Mouse (Mus musculus) intestine, embryonic 15.5 days (tissue): ENCODE measurements around the gene Pbp2. TPM values are rescaled to one million over a fixed set of nuclear protein-coding genes. Genes with fewer than 3 reads are reported as not detected.

Experiments used
- ATAC-seq: fragments of 200-750 bp; cut with Nextera tagmentation; 2 replicates; pipeline ENCODE4 v1.8.0; 2017; ENCODE audit warnings: moderate TSS enrichment, moderate library complexity
- H3K27ac ChIP-seq: fragments of 300-500 bp; sonication (generic); 2 replicates; pipeline ENCODE4 v1.5.1; 2015; ENCODE audit warnings: mild to moderate bottlenecking, inconsistent platforms
- H3K27me3 ChIP-seq: fragments of 300-500 bp; sonication (generic); replicated peaks from 2 replicates; pipeline ENCODE4 v1.6.1; 2015; ENCODE audit warnings: inconsistent platforms
- H3K36me3 ChIP-seq: fragments of 300-500 bp; sonication (generic); 2 replicates; pipeline ENCODE4 v1.6.1; 2015; ENCODE audit warnings: inconsistent platforms
- H3K4me1 ChIP-seq: fragments of 300-500 bp; sonication (generic); replicated peaks from 2 replicates; pipeline ENCODE4 v1.6.1; 2015; ENCODE audit warnings: inconsistent platforms
- H3K4me2 ChIP-seq: fragments of 300-500 bp; sonication (generic); replicated peaks from 2 replicates; pipeline ENCODE4 v1.6.1; 2015; ENCODE audit warnings: mild to moderate bottlenecking, inconsistent platforms
- H3K4me3 ChIP-seq: fragments of 300-500 bp; sonication (generic); replicated peaks from 2 replicates; pipeline ENCODE4 v1.5.1; 2015; ENCODE audit warnings: inconsistent platforms
- H3K9ac ChIP-seq: fragments of 300-500 bp; sonication (generic); 2 replicates; pipeline ENCODE4 v1.6.1; 2015; ENCODE audit warnings: inconsistent platforms
- H3K9me3 ChIP-seq: fragments of 300-500 bp; sonication (generic); 2 replicates; pipeline ENCODE4 v1.6.1; 2016; ENCODE audit warnings: inconsistent platforms
- WGBS: fragments of 180-500 bp; shearing (Covaris S2); methylation state at CpG from one replicate; pipeline ENCODE4 v1.1.7; 2015; 5-methylcytosine and 5-hydroxymethylcytosine counted together
- polyA plus RNA-seq: library from polyadenylated mRNA; unstranded; fragments of >200 nt; fragmentation: Nextera tagmentation; extraction: Ambion mirVana; gene quantifications from 2 replicates; pipeline ENCODE4 v1.2.1, GENCODE M21; 2015

Pbp2 gene
- 0.25 TPM in 1 of 2 replicates, not detected in the other for polyA plus RNA-seq

DNA sequence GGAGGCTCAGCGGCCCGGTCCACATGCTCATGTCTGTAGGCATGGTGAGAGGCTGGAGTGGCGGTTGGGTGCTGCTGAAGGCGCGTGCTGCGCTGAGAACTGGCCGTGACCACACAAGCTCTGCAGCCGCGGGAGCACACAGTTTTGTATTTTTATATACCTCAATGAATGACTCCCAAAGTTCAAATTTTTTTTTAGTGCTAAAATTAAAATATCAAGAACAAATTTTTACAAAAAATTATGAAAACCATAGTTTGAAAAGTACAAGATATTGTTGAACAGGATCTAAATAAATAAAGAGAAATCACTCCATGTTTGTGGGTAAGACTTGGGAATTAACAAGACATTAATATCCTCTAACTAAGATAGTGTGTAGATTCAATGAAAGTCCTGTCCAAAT is at the start of gene Pbp2:
Pbp2 (minus strand) TSS at position 101 of the 400 bp plus-strand sequence.
- H3K4me3 ChIP-seq, result no peak within 1 kb of the TSS
- no peaks in the 10 kb centered on the region for H3K36me3 ChIP-seq
- H3K9me3 ChIP-seq, result no peaks in the 10 kb centered on the region
- WGBS, result 98% methylated on average over 9 of the region's 9 CpGs
- no peak for ATAC-seq
- no peaks in the 10 kb centered on the region for H3K4me1 ChIP-seq
- H3K27ac ChIP-seq, result no peak within 1 kb of the TSS
- no peak within 1 kb of the TSS for H3K4me2 ChIP-seq
- no peak within 1 kb of the TSS for H3K9ac ChIP-seq
- no peaks in the 10 kb centered on the region for H3K27me3 ChIP-seq

DNA sequence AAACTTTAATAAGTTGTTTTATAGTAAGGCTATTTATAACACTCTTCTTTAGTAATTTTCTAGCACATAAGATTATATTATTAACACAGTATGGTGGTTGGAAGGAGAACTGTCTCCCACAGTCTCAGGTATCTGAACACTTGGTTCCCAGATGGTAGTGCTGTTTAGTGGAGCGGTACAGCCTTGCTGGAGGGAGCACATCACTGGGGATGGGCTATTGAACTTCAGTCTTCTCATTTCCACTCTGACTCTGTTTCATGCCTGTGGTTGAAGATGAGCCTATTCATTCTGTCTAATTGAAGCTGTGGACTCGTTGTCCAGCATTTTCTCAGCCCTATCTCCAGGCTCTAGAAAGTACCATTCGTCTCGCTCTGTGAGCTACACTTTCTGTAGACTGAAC is 44.7 kb upstream of the Pbp2 start:
- H3K9ac ChIP-seq, result no peak overlapping the region
- no peaks in the 10 kb centered on the region for H3K36me3 ChIP-seq
- H3K27ac ChIP-seq, result no peak overlapping the region
- H3K4me3 ChIP-seq, result no peak overlapping the region
- H3K4me2 ChIP-seq, result no peak overlapping the region
- 89% methylated on average over 4 of the region's 4 CpGs for WGBS
- peaks cover 7% of the 10 kb centered on the region; the same call in 1 of the 2 replicates for H3K4me1 ChIP-seq
- no peaks in the 10 kb centered on the region for H3K9me3 ChIP-seq
- H3K27me3 ChIP-seq, result no peaks in the 10 kb centered on the region
- no peak for ATAC-seq

DNA sequence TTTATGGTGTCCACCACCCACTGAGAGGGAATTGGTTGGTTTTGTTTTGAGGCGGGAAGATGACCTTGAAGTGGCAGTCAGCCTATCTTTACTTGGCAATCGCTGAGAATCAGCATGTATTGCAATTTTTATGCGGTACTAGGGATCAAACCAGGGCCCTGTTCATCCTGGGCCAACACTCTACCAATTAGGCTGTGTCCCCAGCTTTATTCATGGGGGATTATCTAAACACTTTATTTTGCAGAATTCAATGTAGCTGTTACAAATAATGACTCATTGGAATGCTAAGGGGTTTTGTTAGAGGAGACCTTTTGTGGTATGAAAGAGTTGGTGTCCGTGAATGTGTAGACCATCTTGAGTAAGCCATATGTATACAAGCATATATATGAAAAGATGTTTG is 42.3 kb upstream of the Pbp2 start:
- no peaks in the 10 kb centered on the region for H3K9me3 ChIP-seq
- no peak for ATAC-seq
- no peak overlapping the region for H3K9ac ChIP-seq
- no peak overlapping the region for H3K4me3 ChIP-seq
- H3K27ac ChIP-seq, result no peak overlapping the region
- WGBS, result 83% methylated on average over 4 of the region's 4 CpGs
- H3K4me2 ChIP-seq, result no peak overlapping the region
- H3K4me1 ChIP-seq, result peaks cover 7% of the 10 kb centered on the region; the same call in 1 of the 2 replicates
- H3K36me3 ChIP-seq, result no peaks in the 10 kb centered on the region
- no peaks in the 10 kb centered on the region for H3K27me3 ChIP-seq

DNA sequence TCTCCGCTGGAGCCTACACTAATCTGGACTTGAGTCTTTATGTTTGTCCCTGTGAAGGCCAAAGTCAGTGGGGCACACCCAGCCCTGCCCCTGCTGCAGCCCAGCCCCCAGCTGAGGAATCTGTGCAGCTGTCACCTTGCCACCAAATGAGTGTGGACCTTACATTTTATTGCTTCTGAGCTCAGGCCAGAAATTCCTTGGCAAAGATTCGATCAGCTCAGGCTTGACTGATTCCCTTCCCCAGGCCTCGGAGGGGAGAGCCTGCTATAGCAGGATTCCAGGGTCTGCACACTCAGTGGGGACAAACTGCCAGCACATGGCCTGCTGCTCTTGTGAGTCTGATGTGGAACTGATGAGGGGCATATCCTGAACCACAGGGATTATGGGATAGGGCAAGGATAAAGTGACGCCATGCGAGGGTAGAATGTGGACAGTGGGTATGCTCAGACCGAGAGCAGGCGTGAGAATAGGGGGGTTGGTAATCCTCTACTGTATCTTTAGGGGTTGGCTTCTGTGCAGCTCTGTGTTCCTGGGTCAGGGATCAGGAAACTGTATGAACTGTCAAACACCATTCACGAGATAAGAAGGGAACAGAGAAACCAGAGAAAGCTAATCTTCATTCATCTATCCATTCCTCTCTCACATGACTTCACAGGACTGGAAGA is 41.6 kb upstream of the Pbp2 start:
- no peaks in the 10 kb centered on the region for H3K27me3 ChIP-seq
- peak; percentile 93 for ATAC-seq
- H3K9me3 ChIP-seq, result no peaks in the 10 kb centered on the region
- 45% methylated on average over 8 of the region's 8 CpGs for WGBS
- H3K27ac ChIP-seq, result peak overlapping the region; percentile 20; the same call in 1 of the 2 replicates
- peaks cover 7% of the 10 kb centered on the region; the same call in 1 of the 2 replicates for H3K4me1 ChIP-seq
- no peak overlapping the region for H3K4me3 ChIP-seq
- no peak overlapping the region for H3K9ac ChIP-seq
- no peak overlapping the region for H3K4me2 ChIP-seq
- H3K36me3 ChIP-seq, result no peaks in the 10 kb centered on the region

DNA sequence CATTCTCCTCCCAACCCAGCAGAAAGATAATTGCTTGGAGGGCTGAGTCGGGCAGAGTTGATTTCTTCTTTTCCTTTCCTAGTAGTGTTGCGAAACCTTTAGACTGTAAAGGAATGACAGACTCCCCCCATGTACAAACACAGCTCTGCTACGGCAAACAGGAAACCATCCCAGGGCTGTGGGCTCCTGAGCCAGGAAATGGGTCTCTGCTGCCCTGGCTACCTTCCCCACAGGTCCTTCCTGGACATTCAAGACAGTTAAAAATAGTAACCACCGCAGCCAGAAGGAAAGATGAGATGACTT is 30.8 kb upstream of the Pbp2 start:
- H3K4me3 ChIP-seq, result no peak overlapping the region
- peak; percentile 41; the same call in 1 of the 2 replicates for ATAC-seq
- H3K36me3 ChIP-seq, result no peaks in the 10 kb centered on the region
- H3K9ac ChIP-seq, result no peak overlapping the region
- no peak overlapping the region for H3K4me2 ChIP-seq
- WGBS, result 48% methylated on average over 4 of the region's 4 CpGs
- no peaks in the 10 kb centered on the region for H3K27me3 ChIP-seq
- 0 out of 2 replicates have a peak, but pooled peaks cover 7% of the 10 kb centered on the region for H3K4me1 ChIP-seq
- peak overlapping the region; percentile 44 for H3K27ac ChIP-seq
- H3K9me3 ChIP-seq, result no peaks in the 10 kb centered on the region

DNA sequence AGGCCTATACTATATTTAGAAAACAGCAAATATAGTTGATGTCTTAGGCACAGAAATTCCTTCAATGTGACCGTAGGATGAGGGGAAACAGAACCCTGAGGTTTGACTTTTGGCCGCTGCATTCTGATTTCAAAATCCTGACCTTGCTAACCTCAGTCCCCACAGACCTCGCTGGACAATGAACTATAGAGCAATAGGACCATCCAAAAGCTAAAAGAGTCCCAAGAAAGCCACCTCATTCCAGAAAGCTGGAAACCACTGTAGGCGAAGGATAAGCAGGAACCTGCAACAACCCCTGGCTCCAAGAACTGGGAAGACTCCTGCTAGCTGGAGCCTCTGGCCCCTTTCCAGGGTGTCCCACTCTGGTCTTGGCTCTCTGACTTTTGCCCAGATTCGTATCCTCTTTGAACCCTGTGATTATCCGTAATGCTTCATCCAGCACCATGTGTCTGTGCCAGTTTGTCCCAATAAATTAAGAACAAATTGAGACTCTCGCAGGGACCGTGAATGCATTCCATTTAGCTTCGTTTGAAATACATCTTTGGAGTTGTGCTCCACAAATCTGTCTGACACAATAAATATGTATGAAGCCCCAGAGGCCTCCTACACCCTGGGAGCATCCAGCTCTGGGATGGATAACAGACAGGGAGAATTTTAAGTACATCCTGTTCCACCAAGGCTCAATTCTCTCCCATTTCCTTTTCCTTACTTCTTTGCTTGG is 30.3 kb upstream of the Pbp2 start:
- no peak overlapping the region for H3K9ac ChIP-seq
- H3K9me3 ChIP-seq, result no peaks in the 10 kb centered on the region
- peak; percentile 34; the same call in 1 of the 2 replicates for ATAC-seq
- H3K4me3 ChIP-seq, result no peak overlapping the region
- no peak overlapping the region for H3K4me2 ChIP-seq
- H3K4me1 ChIP-seq, result 0 out of 2 replicates have a peak, but pooled peaks cover 7% of the 10 kb centered on the region
- H3K36me3 ChIP-seq, result no peaks in the 10 kb centered on the region
- no peaks in the 10 kb centered on the region for H3K27me3 ChIP-seq
- 61% methylated on average over 9 of the region's 9 CpGs for WGBS
- peak overlapping the region; percentile 44 for H3K27ac ChIP-seq

DNA sequence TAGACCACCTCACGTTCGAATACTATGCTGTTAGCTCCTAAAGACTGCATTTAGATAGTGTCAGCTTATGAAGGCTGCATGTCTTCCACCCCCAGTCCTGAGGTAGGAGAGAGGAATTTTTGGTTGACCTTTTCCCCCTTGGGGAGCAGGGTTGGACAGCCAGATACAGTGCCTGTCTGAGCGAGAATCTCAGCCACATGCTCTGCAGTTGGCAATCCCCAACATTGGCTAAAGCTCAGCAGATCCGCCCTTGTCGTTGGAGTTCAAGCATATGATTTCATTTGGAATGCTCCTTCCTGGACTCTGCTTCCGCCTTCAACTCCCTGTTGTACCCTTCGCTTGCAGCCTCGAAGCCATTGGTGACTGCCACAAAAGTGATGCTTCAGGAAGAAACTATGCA is 26.2 kb upstream of the Pbp2 start:
- Histone ChIP-seq H3K4me3 (no peak overlapping the region), H3K9ac (no peak overlapping the region), H3K9me3 (no peaks in the 10 kb centered on the region), H3K27me3 (no peaks in the 10 kb centered on the region), H3K36me3 (no peaks in the 10 kb centered on the region), H3K4me2 (no peak overlapping the region), H3K27ac (no peak overlapping the region), H3K4me1 (peaks cover 20% of the 10 kb centered on the region; the same call in 1 of the 2 replicates)
- ATAC-seq, result no peak
- WGBS, result 87% methylated on average over 8 of the region's 8 CpGs

DNA sequence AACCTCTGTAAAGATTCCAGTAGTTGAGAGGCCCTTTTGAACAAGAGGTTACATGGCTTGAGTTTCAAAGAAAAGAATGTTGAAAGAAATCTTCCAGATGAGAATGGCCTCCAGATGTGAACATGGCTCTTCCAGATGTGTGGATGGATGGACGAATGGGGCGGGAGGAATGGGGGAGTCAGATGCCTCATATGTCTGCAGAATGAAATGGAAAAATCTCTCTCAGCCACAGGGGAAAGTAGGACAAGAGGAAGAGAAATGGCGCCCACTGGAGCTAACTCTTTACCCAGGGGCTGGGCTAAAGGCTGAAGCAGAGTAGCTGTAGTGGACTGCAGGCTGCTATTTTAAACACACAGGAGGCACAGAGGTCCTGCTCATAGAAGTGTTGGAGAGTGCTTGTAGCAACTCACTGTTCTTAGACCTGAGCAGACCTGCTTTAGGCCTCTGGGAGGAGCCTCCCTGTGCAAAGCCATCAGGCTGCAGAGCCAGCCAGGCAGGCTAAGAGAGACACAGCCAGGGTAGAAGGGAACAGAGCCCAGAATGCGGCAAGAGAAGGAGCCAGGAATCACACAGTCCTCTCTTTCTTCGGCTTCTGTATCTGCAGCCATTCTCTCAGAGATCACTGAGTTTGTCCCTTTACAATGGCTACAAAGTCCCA is 23.9 kb upstream of the Pbp2 start:
- no peaks in the 10 kb centered on the region for H3K9me3 ChIP-seq
- no peaks in the 10 kb centered on the region for H3K36me3 ChIP-seq
- peak; percentile 42; the same call in 1 of the 2 replicates for ATAC-seq
- no peaks in the 10 kb centered on the region for H3K27me3 ChIP-seq
- peaks cover 14% of the 10 kb centered on the region; the same call in 1 of the 2 replicates for H3K4me1 ChIP-seq
- H3K27ac ChIP-seq, result peak overlapping the region; percentile 13; the same call in 1 of the 2 replicates
- WGBS, result 63% methylated on average over 5 of the region's 5 CpGs
- H3K4me3 ChIP-seq, result no peak overlapping the region
- no peak overlapping the region for H3K4me2 ChIP-seq
- no peak overlapping the region for H3K9ac ChIP-seq

DNA sequence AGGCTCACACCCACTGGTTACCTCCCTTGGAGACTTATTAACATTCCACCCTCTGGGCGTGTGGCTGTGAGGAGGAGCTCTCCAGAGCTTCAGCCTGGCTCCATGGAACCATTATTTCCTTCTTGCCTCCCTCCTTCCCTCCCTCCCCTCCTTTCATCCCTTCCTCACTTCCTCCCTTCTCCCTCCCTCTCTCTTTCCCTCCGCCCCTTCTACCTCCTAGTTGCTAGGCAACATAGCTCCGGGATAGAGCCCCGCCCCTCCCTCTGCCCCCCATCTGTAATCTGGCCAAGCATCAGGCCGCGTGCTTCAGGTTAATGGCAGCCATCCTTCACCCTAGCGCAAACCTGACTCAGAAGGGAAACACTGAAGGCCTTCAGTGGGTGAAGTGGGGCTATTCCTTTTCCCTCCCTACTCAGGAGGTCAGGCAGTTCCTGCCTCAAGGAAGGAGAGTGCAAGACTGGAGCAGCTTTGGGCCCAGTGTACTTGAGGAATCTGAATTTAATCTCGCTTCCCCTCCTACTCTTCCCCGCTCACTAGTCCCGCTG is 22.6 kb upstream of the Pbp2 start:
- H3K4me3 ChIP-seq, result no peak overlapping the region
- peaks cover 14% of the 10 kb centered on the region; the same call in 1 of the 2 replicates for H3K4me1 ChIP-seq
- no peaks in the 10 kb centered on the region for H3K9me3 ChIP-seq
- WGBS, result 24% methylated on average over 10 of the region's 10 CpGs
- no peaks in the 10 kb centered on the region for H3K36me3 ChIP-seq
- ATAC-seq, result peak; percentile 88
- no peak overlapping the region for H3K27ac ChIP-seq
- H3K27me3 ChIP-seq, result no peaks in the 10 kb centered on the region
- H3K4me2 ChIP-seq, result 0 out of 2 replicates have a peak overlapping the region, but pooled peaks have one; percentile 14
- no peak overlapping the region for H3K9ac ChIP-seq

DNA sequence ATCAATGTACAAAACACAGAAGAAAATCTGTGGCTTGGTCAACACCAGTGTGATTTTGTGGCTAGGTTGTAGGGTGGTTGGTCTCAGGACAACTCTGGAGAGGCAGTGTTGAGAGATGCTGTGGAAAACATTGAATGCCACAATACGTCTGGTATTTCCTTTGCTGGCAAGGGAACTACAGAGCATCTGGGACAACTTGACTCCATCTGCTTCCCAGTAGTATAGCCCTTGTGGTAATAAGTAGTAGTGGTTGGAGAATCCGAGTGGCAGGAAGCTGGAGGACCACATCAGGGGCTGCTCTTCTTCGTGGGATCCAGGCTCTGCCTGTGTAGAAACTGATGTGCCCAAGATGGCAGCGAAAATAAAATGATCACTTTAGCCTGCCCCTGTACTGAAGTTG is 21.7 kb upstream of the Pbp2 start:
- Histone ChIP-seq H3K4me1 (peaks cover 14% of the 10 kb centered on the region; the same call in 1 of the 2 replicates), H3K4me2 (no peak overlapping the region), H3K4me3 (no peak overlapping the region), H3K9me3 (no peaks in the 10 kb centered on the region), H3K9ac (no peak overlapping the region), H3K36me3 (no peaks in the 10 kb centered on the region), H3K27ac (no peak overlapping the region), H3K27me3 (no peaks in the 10 kb centered on the region)
- WGBS, result 78% methylated on average over 4 of the region's 4 CpGs
- no peak for ATAC-seq

DNA sequence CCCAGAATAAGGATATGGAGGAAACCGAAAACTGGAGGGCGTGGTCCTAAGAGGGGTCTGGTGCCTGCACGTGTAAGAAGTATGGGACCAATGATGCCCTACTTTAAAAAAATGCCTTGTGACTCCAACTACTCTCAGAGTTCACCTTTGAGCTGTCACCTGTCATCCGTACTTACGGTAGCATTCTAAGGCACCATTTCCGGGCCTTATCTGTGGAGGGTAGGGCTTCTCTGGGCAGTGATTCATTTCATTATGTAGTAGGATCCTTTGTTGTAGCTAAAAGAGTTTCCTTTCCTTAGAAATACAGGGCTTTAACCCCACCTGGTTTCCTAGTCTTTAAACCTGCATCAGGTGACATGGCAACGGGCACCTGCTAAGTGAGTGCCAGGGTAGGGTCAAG is 16.6 kb upstream of the Pbp2 start:
- ATAC-seq, result peak; percentile 52
- Histone ChIP-seq H3K27ac (no peak overlapping the region; the same call in 1 of the 2 replicates), H3K4me3 (no peak overlapping the region), H3K9me3 (no peaks in the 10 kb centered on the region), H3K36me3 (no peaks in the 10 kb centered on the region), H3K4me1 (peaks cover 21% of the 10 kb centered on the region), H3K27me3 (no peaks in the 10 kb centered on the region), H3K9ac (no peak overlapping the region), H3K4me2 (no peak overlapping the region)
- 69% methylated on average over 7 of the region's 7 CpGs for WGBS

DNA sequence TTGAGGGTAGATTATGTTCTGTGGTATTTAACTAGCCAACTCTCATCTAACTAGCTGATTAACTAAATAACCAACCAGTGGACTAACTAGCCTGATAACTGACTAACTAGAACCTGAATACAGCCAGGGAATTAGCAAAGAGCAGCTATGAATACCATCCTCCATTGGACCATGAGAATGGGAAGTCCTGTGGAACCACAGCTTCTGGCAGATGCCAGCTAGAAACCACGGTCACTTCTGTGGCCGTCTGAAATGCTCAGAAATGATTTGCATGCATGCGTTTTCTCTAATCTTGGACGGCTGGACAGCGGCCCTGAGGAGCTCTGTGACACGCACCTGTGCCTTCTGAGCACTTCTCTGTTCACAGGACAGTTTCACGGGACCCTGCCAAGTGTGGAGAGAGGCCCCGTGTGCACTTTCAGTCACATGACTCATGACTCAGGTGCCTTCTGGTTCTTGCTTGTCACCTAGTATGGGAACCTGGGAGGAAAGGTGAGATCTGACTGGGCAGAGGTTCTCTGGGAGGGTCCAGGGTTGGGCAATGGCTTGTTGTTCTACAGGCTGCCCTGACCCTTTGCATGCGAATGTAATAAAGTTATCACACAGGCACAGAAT is 14.6 kb upstream of the Pbp2 start:
- Histone ChIP-seq H3K27me3 (no peaks in the 10 kb centered on the region), H3K9ac (no peak overlapping the region), H3K4me2 (0 out of 2 replicates have a peak overlapping the region, but pooled peaks have one; percentile 5), H3K36me3 (no peaks in the 10 kb centered on the region), H3K4me1 (peaks cover 21% of the 10 kb centered on the region), H3K9me3 (no peaks in the 10 kb centered on the region), H3K4me3 (no peak overlapping the region), H3K27ac (peak overlapping the region; percentile 59)
- peak; percentile 84 for ATAC-seq
- WGBS, result 58% methylated on average over 9 of the region's 9 CpGs
